Mouse (Mus musculus) Patski (cell line): ENCODE measurements at regions not wholly inside any gene's neighbourhood (a gene's known extent, or its start where the extent isn't known, plus 50 kb on each side); places are given as distances from the start of the nearest gene placed in this dataset.

Experiments
- ATAC-seq: fragments of 100-300 bp; one replicate; pipeline ENCODE4 v1.8.0; 2021
- CTCF ChIA-PET: fragments of 350-600 bp; sonication (Branson Sonifier 250); formaldehyde crosslinking; loops from one replicate; lab custom pipeline; 2022; ENCODE audit warnings: inconsistent platforms; lab: Charles Lee
- POLR2A ChIA-PET: fragments of 350-600 bp; sonication (Branson Sonifier 250); formaldehyde crosslinking; loops from one replicate; lab custom pipeline; 2022; ENCODE audit warnings: antibody characterized with exemption, inconsistent platforms; lab: Charles Lee
- DNase-seq: peaks from one replicate; pipeline ENCODE4 v3.0.0-alpha.2; 2011; ENCODE audit warnings: low read depth, low spot score
- H3K27me3 ChIP-seq: fragments of 371-371 bp; one replicate; pipeline ENCODE4 v1.5.1; 2021
- CTCF ChIP-seq: fragments of 100-300 bp; IDR thresholded peaks from one replicate; pipeline ENCODE4 v1.5.1; 2021
- in situ Hi-C: fragments of 300-500 bp; cut with MboI; formaldehyde crosslinking; loops from 3 replicates; pipeline ENCODE4 v1.11.1; 2018; ENCODE audit warnings: low pct_unique_long_range_greater_than_20kb, mixed read lengths

DNA sequence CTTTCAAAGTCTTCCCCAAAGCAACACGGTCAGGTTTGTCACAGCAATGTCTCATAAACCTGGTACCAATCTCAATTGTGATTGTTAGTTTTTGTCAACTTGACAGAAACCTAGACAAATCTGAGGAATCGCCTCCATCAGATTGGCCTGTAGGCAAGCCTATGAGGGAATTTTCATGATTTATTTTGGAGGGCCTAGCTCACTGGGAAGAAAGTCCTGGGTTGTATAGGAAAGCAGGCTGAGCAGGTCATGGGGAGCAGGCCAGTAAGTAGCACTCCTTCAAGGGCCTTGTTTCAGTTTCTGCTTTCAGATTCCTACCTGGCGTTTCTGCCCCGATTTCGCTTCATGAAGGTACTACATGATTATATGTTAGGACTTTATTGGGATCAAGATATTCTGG is 144.1 kb upstream of the Cdkn2b start:
- no peak for DNase-seq
- POLR2A ChIA-PET, result no interaction called here
- H3K27me3 ChIP-seq, result no peaks in the 10 kb centered on the region
- CTCF ChIA-PET, result no interaction called here
- in situ Hi-C loops, result no loop called here
- ATAC-seq, result no peak
- no peak for TF ChIP-seq CTCF

GRCm38 (mm10) chr4:89453051-89453450 is 142.2 kb upstream of the Cdkn2b start:
- H3K27me3 ChIP-seq, result no peaks in the 10 kb centered on the region
- POLR2A ChIA-PET, result no interaction called here

GRCm38 (mm10) chr4:89451741-89452140 is 140.9 kb upstream of the Cdkn2b start:
- in situ Hi-C loops, result no loop called here
- DNase-seq (no peak), ATAC-seq (no peak)
- CTCF ChIA-PET, result interaction anchor here (1.4 kb wide), 1 partner anchor 9 kb away, joined by 6 read pairs; no protein-coding TSS in a partner anchor
- POLR2A ChIA-PET, result no interaction called here
- no peaks in the 10 kb centered on the region for H3K27me3 ChIP-seq
- no peak for TF ChIP-seq CTCF

More at GRCm38 (mm10) chr4:89453051-89453450, 142.2 kb upstream of the Cdkn2b start:
- CTCF ChIA-PET, result no interaction called here
- in situ Hi-C loops, result no loop called here
- DNase-seq, result no peak
- no peak for TF ChIP-seq CTCF
- ATAC-seq, result no peak

DNA sequence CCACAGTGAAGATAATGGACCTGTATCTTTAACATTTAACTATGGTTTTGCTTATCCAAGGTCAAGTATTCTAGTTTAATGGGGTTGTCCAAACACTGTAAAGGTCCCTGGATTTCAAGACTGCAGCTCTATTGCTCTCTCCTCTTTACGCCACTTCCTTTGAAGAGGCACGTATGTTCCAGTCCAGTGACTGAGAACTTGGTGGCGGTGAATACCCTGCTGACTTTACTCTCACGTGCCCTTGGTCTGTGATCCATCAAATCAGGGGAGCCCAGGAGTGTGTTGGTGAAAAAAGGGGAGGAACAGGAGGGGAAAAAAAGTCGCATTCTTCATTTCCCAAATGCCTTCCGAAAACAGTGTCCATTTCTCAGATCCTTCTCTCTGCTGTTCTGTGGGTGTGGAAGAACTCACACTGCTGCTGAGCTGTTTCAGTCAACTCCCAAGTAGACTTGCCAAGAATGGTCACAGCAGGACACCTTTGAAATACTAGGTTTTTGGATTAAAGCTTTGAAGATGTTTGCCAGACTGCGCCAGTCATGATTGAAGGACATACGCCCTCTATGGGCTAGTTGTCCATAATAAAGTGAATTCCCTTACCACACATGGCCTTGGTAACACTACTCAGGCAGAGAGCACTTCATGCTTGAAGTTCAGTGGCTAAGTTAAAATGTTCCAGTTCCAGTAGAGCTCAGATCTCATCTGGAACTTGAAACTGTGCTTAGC is 136.1 kb upstream of the Cdkn2b start:
- in situ Hi-C loops, result loop anchor here (25.0 kb wide), 1 partner anchor 135 kb away; the partner anchor contains the start of gene Cdkn2b
- CTCF ChIA-PET, result interaction anchor here (0.6 to 3.5 kb wide), 17 partner anchors 10 to 310 kb away, joined by 3 to 25 read pairs (median 3); partner anchors contain the start of gene Cdkn2b
- ATAC-seq (peak; percentile 65), DNase-seq (peak; percentile 62)
- TF ChIP-seq CTCF, result peak; percentile 51
- POLR2A ChIA-PET, result interaction anchor here (0.6 to 1.2 kb wide), 2 partner anchors 10 to 19 kb away, joined by 3 read pairs; no protein-coding TSS in a partner anchor
- no peaks in the 10 kb centered on the region for H3K27me3 ChIP-seq

- ATAC-seq, result no peak
- no peak for DNase-seq
- no peak for TF ChIP-seq CTCF
- H3K27me3 ChIP-seq, result no peaks in the 10 kb centered on the region
- ChIA-PET CTCF (interaction anchor here (1.1 to 3.5 kb wide), 8 partner anchors 9 to 151 kb away, joined by 3 to 25 read pairs (median 4); no protein-coding TSS in a partner anchor), POLR2A (interaction anchor here (0.6 kb wide), 2 partner anchors 11 to 20 kb away, joined by 3 read pairs; no protein-coding TSS in a partner anchor)
- in situ Hi-C loops, result loop anchor here (25.0 kb wide), 1 partner anchor 134 kb away; the partner anchor contains the start of gene Cdkn2b
Measured at GRCm38 (mm10) chr4:89446156-89446716, 135.4 kb upstream of the Cdkn2b start.

DNA sequence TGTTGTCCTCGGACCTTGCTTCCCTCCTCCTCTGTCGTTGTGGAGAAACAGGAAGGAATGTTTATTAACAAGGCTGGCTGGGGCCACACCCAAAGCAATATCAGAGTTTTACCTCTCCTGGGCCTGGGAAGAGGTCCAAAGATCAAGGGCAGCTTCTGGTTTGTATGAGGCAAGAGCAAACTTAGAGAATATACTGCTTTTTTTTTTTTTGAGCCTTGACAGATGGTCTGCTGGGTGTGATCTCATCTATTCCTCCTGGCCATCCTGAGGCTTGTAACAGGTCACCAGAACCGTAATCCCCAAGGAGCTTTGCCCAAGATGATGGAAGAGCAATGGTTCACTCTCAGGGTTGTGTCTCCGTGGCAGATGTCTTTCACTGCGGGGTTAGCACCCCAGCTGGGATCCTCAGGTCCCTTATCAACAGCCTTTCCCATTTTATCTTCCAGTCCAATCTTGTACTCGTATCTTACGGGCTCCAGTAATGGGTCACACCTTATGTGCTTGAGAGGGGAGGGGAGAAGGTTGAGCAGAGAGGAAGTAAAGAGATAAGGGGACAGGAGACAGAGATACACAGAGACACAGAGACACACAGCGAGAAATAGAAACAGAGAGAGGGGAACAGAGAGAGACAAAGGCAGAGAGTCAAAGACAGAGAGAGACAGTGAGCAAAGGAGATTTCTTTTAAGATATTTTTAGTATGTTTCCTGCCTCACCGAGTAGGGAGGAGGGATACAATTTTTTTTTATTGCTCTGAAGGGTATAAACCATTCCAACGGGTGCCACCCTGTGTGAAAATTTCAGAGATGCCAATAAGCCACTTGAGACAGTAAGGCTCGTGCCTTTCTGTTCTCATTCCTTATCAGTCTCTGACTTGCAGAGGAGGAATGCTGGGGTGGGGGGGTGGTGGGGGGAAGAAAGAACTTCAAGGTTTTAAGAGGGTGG is 134.6 kb upstream of the Cdkn2b start:
- ChIA-PET CTCF (interaction anchor here (1.2 to 1.8 kb wide), 2 partner anchors 18 to 97 kb away, joined by 4 to 5 read pairs; no protein-coding TSS in a partner anchor), POLR2A (interaction anchor here (0.6 kb wide), 2 partner anchors 11 to 65 kb away, joined by 3 to 4 read pairs; no protein-coding TSS in a partner anchor)
- TF ChIP-seq CTCF, result no peak
- ATAC-seq (no peak), DNase-seq (no peak)
- H3K27me3 ChIP-seq, result no peaks in the 10 kb centered on the region
- in situ Hi-C loops, result loop anchor here (25.0 kb wide), 1 partner anchor 133 kb away; the partner anchor contains the start of gene Cdkn2b

GRCm38 (mm10) chr4:89442526-89442925 is 131.7 kb upstream of the Cdkn2b start:
- ATAC-seq, result no peak
- H3K27me3 ChIP-seq, result no peaks in the 10 kb centered on the region
- DNase-seq, result no peak
- in situ Hi-C loops, result loop anchor here (25.0 kb wide), 1 partner anchor 130 kb away; the partner anchor contains the start of gene Cdkn2b
- POLR2A ChIA-PET, result no interaction called here
- TF ChIP-seq CTCF, result peak; percentile 8
- CTCF ChIA-PET, result interaction anchor here (1.5 kb wide), 1 partner anchor 83 kb away, joined by 4 read pairs; no protein-coding TSS in a partner anchor

- ChIA-PET POLR2A (no interaction called here), CTCF (interaction anchor here (0.7 to 1.5 kb wide), 7 partner anchors 10 to 273 kb away, joined by 3 to 4 read pairs (median 3); no protein-coding TSS in a partner anchor)
- DNase-seq (no peak), ATAC-seq (peak; percentile 75)
- TF ChIP-seq CTCF, result no peak
- in situ Hi-C loops, result loop anchor here (25.0 kb wide), 1 partner anchor 129 kb away; the partner anchor contains the start of gene Cdkn2b
- no peaks in the 10 kb centered on the region for H3K27me3 ChIP-seq
Measured at GRCm38 (mm10) chr4:89440821-89441220, 130.0 kb upstream of the Cdkn2b start.

GRCm38 (mm10) chr4:89440326-89440725 is 129.5 kb upstream of the Cdkn2b start:
- ATAC-seq (peak; percentile 97), DNase-seq (peak; percentile 61)
- CTCF ChIA-PET, result interaction anchor here (0.7 to 1.5 kb wide), 7 partner anchors 9 to 272 kb away, joined by 3 to 4 read pairs (median 3); no protein-coding TSS in a partner anchor
- in situ Hi-C loops, result loop anchor here (25.0 kb wide), 1 partner anchor 128 kb away; the partner anchor contains the start of gene Cdkn2b
- no peaks in the 10 kb centered on the region for H3K27me3 ChIP-seq
- POLR2A ChIA-PET, result no interaction called here
- no peak for TF ChIP-seq CTCF
